Mouse (Mus musculus): ENCODE measurements around the gene Isoc2a.

Isoc2a gene

DNA sequence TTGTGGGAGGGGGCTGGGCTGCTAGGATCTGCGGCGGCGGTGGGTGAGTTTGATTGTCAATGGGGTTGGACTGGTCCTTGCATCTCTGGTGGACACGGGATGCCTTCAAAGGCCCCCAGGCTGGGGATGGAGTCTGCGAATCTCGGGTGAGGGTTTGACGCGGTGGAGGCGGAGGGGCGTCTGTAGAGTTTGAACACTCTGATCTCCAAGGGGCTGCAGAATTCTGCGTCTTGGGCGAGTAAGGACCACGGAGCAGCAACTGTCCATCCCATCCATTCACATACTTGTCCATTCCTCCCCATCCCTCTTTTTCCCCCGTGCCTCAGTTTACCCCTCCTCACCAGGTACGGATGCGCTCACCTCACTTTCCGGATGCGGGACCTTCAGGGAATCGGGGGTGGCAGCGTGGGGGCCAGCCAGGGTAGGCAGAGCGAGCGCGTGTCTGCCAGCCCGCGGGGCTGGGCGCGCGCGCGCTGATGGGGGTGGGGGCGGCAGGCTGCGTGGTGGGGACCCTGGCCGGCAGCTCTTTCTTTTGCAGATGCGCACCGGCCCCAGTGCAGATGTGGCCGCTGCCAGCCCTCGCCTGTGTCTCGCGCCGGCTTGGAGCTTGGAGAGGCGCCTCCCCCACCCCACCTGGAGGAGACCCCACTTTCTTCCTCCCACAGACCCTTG is 32.6 kb upstream of the Isoc2a start, which contains the start of gene Shisa7:
TSS of gene Shisa7 (minus strand) at position 452 of the 672 bp plus-strand sequence.
- H3K36me3 ChIP-seq (ENCODE audit: insufficient read depth, low read length) = no peaks in the 10 kb centered on the region
- no peak for TF ChIP-seq CTCF (conservative IDR thresholded peaks at IDR 0.05; ENCODE audit: low read length)
- TF ChIP-seq NANOG (IDR thresholded peaks at IDR 0.05; ENCODE audit: borderline replicate concordance, low read length) = no peak
- TF ChIP-seq POU5F1 (IDR thresholded peaks at IDR 0.05; ENCODE audit: borderline replicate concordance, low read length) = no peak
- peak within 1 kb of the TSS; percentile 89 for H3K4me3 ChIP-seq (replicated peaks; ENCODE audit: low read length)
- peaks cover 51% of the 10 kb centered on the region for H3K4me1 ChIP-seq (replicated peaks; ENCODE audit: low read depth, low read length)
- peaks cover 18% of the 10 kb centered on the region for H3K27me3 ChIP-seq (ENCODE audit: insufficient read depth, low read length)
- H3K9me3 ChIP-seq (ENCODE audit: low read length) = no peaks in the 10 kb centered on the region

- TF ChIP-seq POU5F1 (IDR thresholded peaks at IDR 0.05; ENCODE audit: borderline replicate concordance, low read length) (no peak), NANOG (IDR thresholded peaks at IDR 0.05; ENCODE audit: borderline replicate concordance, low read length) (no peak)
- peaks cover 51% of the 10 kb centered on the region for H3K4me1 ChIP-seq (replicated peaks; ENCODE audit: low read depth, low read length)
- H3K27me3 ChIP-seq (ENCODE audit: insufficient read depth, low read length) = peaks cover 20% of the 10 kb centered on the region
- no peaks in the 10 kb centered on the region for H3K36me3 ChIP-seq (ENCODE audit: insufficient read depth, low read length)
- H3K9me3 ChIP-seq (ENCODE audit: low read length) = no peaks in the 10 kb centered on the region
- peak overlapping the region; percentile 89 for H3K4me3 ChIP-seq (replicated peaks; ENCODE audit: low read length)
Measured at GRCm38 (mm10) chr7:4844917-4845309, 32.0 kb upstream of the Isoc2a start.

GRCm38 (mm10) chr7:4849372-4849771 is 27.6 kb upstream of the Isoc2a start:
- H3K36me3 ChIP-seq (ENCODE audit: insufficient read depth, low read length) = no peaks in the 10 kb centered on the region
- H3K4me3 ChIP-seq (replicated peaks; ENCODE audit: low read length) = no peak overlapping the region
- TF ChIP-seq POU5F1 (IDR thresholded peaks at IDR 0.05; ENCODE audit: borderline replicate concordance, low read length) (no peak), NANOG (IDR thresholded peaks at IDR 0.05; ENCODE audit: borderline replicate concordance, low read length) (no peak), CTCF (conservative IDR thresholded peaks at IDR 0.05; ENCODE audit: low read length) (no peak)

DNA sequence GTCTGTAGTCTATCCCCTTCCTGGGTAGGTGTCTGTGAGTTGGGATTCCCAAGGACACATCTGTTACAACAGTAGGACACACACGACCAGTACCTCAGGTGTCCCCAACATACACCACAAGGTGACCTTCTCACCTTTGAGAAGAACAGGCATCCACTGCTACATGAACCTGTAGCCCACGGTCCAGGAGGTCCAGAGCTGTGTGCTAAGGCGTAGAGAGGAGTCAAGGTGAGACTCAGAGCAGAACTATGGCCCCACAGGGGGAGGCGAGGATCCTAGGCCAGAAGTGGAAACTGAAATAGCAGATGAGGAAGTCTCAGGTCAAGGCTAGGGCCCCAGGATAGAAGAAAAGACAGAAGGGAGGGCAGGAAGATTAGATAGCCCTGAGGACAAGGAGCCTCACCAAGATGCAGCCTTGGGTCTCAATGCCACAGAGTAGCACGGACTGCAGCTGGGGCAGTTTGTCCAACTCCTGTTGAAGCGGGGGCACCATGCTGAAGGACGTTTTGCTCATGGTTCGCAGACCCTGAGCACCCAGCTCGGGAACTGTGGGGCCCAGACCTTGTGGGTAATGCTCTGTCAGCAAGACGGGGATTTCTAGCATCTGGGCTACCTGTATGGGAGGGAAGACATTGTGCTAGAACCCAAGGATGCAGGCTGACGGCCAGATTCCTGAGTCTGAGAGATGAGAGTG is 26.2 kb upstream of the Isoc2a start:
- H3K9me3 ChIP-seq (ENCODE audit: low read length) = no peaks in the 10 kb centered on the region
- peaks cover 6% of the 10 kb centered on the region; the same call in 1 of the 2 replicates for H3K27me3 ChIP-seq (ENCODE audit: insufficient read depth, low read length)
- no peak for TF ChIP-seq CTCF (conservative IDR thresholded peaks at IDR 0.05; ENCODE audit: low read length)
- TF ChIP-seq NANOG (IDR thresholded peaks at IDR 0.05; ENCODE audit: borderline replicate concordance, low read length) = no peak
- TF ChIP-seq POU5F1 (IDR thresholded peaks at IDR 0.05; ENCODE audit: borderline replicate concordance, low read length) = no peak
- peaks cover 6% of the 10 kb centered on the region; the same call in 1 of the 2 replicates for H3K4me1 ChIP-seq (replicated peaks; ENCODE audit: low read depth, low read length)
- H3K4me3 ChIP-seq (replicated peaks; ENCODE audit: low read length) = no peak overlapping the region
- no peaks in the 10 kb centered on the region for H3K36me3 ChIP-seq (ENCODE audit: insufficient read depth, low read length)

More at GRCm38 (mm10) chr7:4849372-4849771, 27.6 kb upstream of the Isoc2a start:
- H3K27me3 ChIP-seq (ENCODE audit: insufficient read depth, low read length) = peaks cover 7% of the 10 kb centered on the region
- H3K4me1 ChIP-seq (replicated peaks; ENCODE audit: low read depth, low read length) = peaks cover 14% of the 10 kb centered on the region
- no peaks in the 10 kb centered on the region for H3K9me3 ChIP-seq (ENCODE audit: low read length)

DNA sequence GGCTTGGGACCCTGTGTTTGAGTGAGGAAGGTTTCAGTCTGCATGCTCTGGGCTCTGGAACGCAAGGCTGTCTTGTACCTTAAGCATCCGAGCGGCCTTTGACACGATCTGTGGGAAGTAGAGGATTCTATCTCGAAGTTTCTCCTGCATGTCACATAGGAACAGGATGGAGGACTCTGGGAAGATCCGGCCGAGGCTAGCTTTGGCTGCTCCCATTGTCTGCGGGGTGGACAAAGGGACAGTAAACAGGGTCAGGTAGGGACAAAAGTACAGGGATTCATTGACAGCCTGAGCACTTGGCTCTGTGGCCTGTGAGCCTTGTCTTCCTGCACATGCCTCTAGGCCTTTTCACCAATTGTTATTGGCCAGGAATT is 25.7 kb upstream of the Isoc2a start:
- no peak for TF ChIP-seq NANOG (IDR thresholded peaks at IDR 0.05; ENCODE audit: borderline replicate concordance, low read length)
- TF ChIP-seq POU5F1 (IDR thresholded peaks at IDR 0.05; ENCODE audit: borderline replicate concordance, low read length) = no peak
- TF ChIP-seq CTCF (conservative IDR thresholded peaks at IDR 0.05; ENCODE audit: low read length) = no peak
- H3K27me3 ChIP-seq (ENCODE audit: insufficient read depth, low read length) = peaks cover 6% of the 10 kb centered on the region; the same call in 1 of the 2 replicates
- H3K9me3 ChIP-seq (ENCODE audit: low read length) = no peaks in the 10 kb centered on the region
- H3K4me3 ChIP-seq (replicated peaks; ENCODE audit: low read length) = no peak overlapping the region
- no peaks in the 10 kb centered on the region for H3K36me3 ChIP-seq (ENCODE audit: insufficient read depth, low read length)
- H3K4me1 ChIP-seq (replicated peaks; ENCODE audit: low read depth, low read length) = peaks cover 6% of the 10 kb centered on the region; the same call in 1 of the 2 replicates

- Histone ChIP-seq H3K4me3 (replicated peaks; ENCODE audit: low read length) (no peak overlapping the region), H3K9me3 (ENCODE audit: low read length) (no peaks in the 10 kb centered on the region), H3K4me1 (replicated peaks; ENCODE audit: low read depth, low read length) (peaks cover 15% of the 10 kb centered on the region; the same call in 1 of the 2 replicates), H3K36me3 (ENCODE audit: insufficient read depth, low read length) (no peaks in the 10 kb centered on the region), H3K27me3 (ENCODE audit: insufficient read depth, low read length) (peaks cover 8% of the 10 kb centered on the region)
- TF ChIP-seq CTCF (conservative IDR thresholded peaks at IDR 0.05; ENCODE audit: low read length) (no peak), POU5F1 (IDR thresholded peaks at IDR 0.05; ENCODE audit: borderline replicate concordance, low read length) (no peak), NANOG (IDR thresholded peaks at IDR 0.05; ENCODE audit: borderline replicate concordance, low read length) (no peak)
Measured at GRCm38 (mm10) chr7:4853613-4854012, 23.3 kb upstream of the Isoc2a start.

GRCm38 (mm10) chr7:4856508-4856907 is 20.4 kb upstream of the Isoc2a start:
- no peak overlapping the region for H3K4me3 ChIP-seq (replicated peaks; ENCODE audit: low read length)
- H3K4me1 ChIP-seq (replicated peaks; ENCODE audit: low read depth, low read length) = peaks cover 8% of the 10 kb centered on the region; the same call in 1 of the 2 replicates
- peaks cover 11% of the 10 kb centered on the region for H3K27me3 ChIP-seq (ENCODE audit: insufficient read depth, low read length)
- no peak for TF ChIP-seq CTCF (conservative IDR thresholded peaks at IDR 0.05; ENCODE audit: low read length)
- no peak for TF ChIP-seq POU5F1 (IDR thresholded peaks at IDR 0.05; ENCODE audit: borderline replicate concordance, low read length)
- no peak for TF ChIP-seq NANOG (IDR thresholded peaks at IDR 0.05; ENCODE audit: borderline replicate concordance, low read length)
- H3K36me3 ChIP-seq (ENCODE audit: insufficient read depth, low read length) = no peaks in the 10 kb centered on the region
- no peaks in the 10 kb centered on the region for H3K9me3 ChIP-seq (ENCODE audit: low read length)

GRCm38 (mm10) chr7:4857321-4857720 is 19.6 kb upstream of the Isoc2a start:
- Histone ChIP-seq H3K36me3 (ENCODE audit: insufficient read depth, low read length) (no peaks in the 10 kb centered on the region), H3K4me3 (replicated peaks; ENCODE audit: low read length) (no peak overlapping the region), H3K9me3 (ENCODE audit: low read length) (no peaks in the 10 kb centered on the region), H3K4me1 (replicated peaks; ENCODE audit: low read depth, low read length) (peaks cover 8% of the 10 kb centered on the region; the same call in 1 of the 2 replicates), H3K27me3 (ENCODE audit: insufficient read depth, low read length) (peaks cover 7% of the 10 kb centered on the region)
- TF ChIP-seq NANOG (IDR thresholded peaks at IDR 0.05; ENCODE audit: borderline replicate concordance, low read length) = no peak
- no peak for TF ChIP-seq POU5F1 (IDR thresholded peaks at IDR 0.05; ENCODE audit: borderline replicate concordance, low read length)
- TF ChIP-seq CTCF (conservative IDR thresholded peaks at IDR 0.05; ENCODE audit: low read length) = no peak
